Mouse (Mus musculus) adrenal gland, adult 2 months (tissue): ENCODE measurements around the gene Gm28048. TPM values are rescaled to one million over a fixed set of nuclear protein-coding genes. Genes with fewer than 3 reads are reported as not detected.

Experiments used
- DNase-seq: peaks from one replicate; pipeline ENCODE4 v3.0.0; 2021
- polyA plus RNA-seq: library from polyadenylated mRNA; depleted of rRNA; stranded (reverse); fragments of >200 nt; gene quantifications from 2 replicates; pipeline ENCODE4 v1.2.3, GENCODE M21; 2012
- total RNA-seq, 2 experiments: library from RNA; stranded (reverse); gene quantifications; 2 replicates each; pipeline ENCODE4 v1.2.3; 2021

Gm28048 gene
- total and polyA plus RNA-seq, 3 experiments: 39.3 to 39.4 TPM; not detected in 1

GRCm38 (mm10) chr11:22989786-22990185 is 7.9 kb upstream of the Gm28048 start:
- no peak for DNase-seq

- peak; percentile 50 for DNase-seq
Observed at GRCm38 (mm10) chr11:22987357-22987756, 5.5 kb upstream of the Gm28048 start.

- DNase-seq: no peak
Observed at GRCm38 (mm10) chr11:22985510-22985909, 3.6 kb upstream of the Gm28048 start.

- no peak for DNase-seq
Observed at GRCm38 (mm10) chr11:22982846-22983245, 956 bp upstream of the Gm28048 start.

GRCm38 (mm10) chr11:22981543-22981950 is 343 bp downstream of the Gm28048 start:
- no peak for DNase-seq

- no peak for DNase-seq
Observed at GRCm38 (mm10) chr11:22981041-22981440, 849 bp downstream of the Gm28048 start.

- no peak for DNase-seq
Observed at GRCm38 (mm10) chr11:22979221-22979620, 2.7 kb downstream of the Gm28048 start.

- no peak for DNase-seq
Observed at GRCm38 (mm10) chr11:22978711-22979110, 3.2 kb downstream of the Gm28048 start.

GRCm38 (mm10) chr11:22978215-22978614 is 3.7 kb downstream of the Gm28048 start:
- DNase-seq: no peak

GRCm38 (mm10) chr11:22973599-22973998 is 8.3 kb downstream of the Gm28048 start:
- peak; percentile 35 for DNase-seq

- peak; percentile 91 for DNase-seq
Observed at GRCm38 (mm10) chr11:22972746-22973526, 9.0 kb downstream of the Gm28048 start.

- peak; percentile 86 for DNase-seq
Observed at GRCm38 (mm10) chr11:22971835-22972709, 9.8 kb downstream of the Gm28048 start, which contains the start of gene Zrsr1. Gene Zrsr1, plus strand, starts transcription at chr11:22972005.

- DNase-seq: no peak
Observed at GRCm38 (mm10) chr11:22970546-22970945, 11.3 kb downstream of the Gm28048 start.

GRCm38 (mm10) chr11:22969486-22969885 is 12.4 kb downstream of the Gm28048 start:
- no peak for DNase-seq

GRCm38 (mm10) chr11:22965503-22965902 is 16.4 kb downstream of the Gm28048 start:
- peak; percentile 89 for DNase-seq

- no peak for DNase-seq
Observed at GRCm38 (mm10) chr11:22964401-22964800, 17.5 kb downstream of the Gm28048 start.

GRCm38 (mm10) chr11:22962101-22962500 is 19.8 kb downstream of the Gm28048 start:
- no peak for DNase-seq

GRCm38 (mm10) chr11:22957791-22958374 is 24.0 kb downstream of the Gm28048 start:
- no peak for DNase-seq

GRCm38 (mm10) chr11:22956830-22957229 is 25.1 kb downstream of the Gm28048 start:
- peak; percentile 95 for DNase-seq

- peak; percentile 51 for DNase-seq
Observed at GRCm38 (mm10) chr11:22956346-22956745, 25.5 kb downstream of the Gm28048 start.

- DNase-seq: no peak
Observed at GRCm38 (mm10) chr11:22952668-22953067, 29.2 kb downstream of the Gm28048 start.

- no peak for DNase-seq
Observed at GRCm38 (mm10) chr11:22950131-22950530, 31.8 kb downstream of the Gm28048 start.
